Mouse (Mus musculus) liver (tissue): ENCODE data around the gene Ddx39.

Experiments
- DNase-seq: peaks from one replicate; pipeline ENCODE4 v3.0.0-alpha.2; 2020; ENCODE audit warnings: mixed read lengths

Gene Ddx39

DNA sequence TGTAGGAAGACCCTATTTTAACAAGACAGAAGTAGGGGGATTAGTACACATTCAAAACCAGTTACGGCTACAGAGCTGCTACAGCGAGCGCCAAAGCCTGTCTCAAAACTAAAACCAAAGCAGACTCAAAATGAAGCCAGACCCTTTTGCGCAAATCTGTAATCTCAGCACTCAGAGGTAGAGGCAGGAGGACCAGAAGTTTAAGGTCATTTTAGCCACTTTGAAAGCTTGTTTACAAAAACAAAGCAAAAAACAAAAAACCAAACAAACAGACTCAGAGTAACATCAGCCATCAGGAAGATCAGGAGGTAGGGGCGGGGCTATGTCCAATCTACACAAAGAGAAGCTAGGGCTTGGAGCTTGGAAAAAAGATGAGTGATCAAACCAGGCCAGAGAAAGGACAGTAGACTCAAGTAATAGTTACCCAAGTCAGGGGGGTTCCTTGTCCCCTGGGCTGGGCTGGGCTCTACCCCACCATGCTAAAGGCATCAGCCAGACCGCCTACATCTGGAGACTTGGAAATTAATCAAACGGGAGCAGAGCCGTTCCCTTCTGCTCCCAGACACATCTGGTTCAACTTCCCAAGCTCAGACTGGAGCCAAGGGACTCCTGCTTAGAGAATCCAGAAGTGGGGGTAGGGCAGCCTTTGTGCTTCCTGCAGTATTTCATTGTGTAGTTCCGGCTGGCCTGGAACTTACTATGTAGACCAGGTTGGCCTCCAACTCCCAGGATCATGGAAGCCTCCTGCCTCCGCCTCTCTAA, 24.2 kb downstream of the Ddx39 start:
- no peak for DNase-seq

DNA sequence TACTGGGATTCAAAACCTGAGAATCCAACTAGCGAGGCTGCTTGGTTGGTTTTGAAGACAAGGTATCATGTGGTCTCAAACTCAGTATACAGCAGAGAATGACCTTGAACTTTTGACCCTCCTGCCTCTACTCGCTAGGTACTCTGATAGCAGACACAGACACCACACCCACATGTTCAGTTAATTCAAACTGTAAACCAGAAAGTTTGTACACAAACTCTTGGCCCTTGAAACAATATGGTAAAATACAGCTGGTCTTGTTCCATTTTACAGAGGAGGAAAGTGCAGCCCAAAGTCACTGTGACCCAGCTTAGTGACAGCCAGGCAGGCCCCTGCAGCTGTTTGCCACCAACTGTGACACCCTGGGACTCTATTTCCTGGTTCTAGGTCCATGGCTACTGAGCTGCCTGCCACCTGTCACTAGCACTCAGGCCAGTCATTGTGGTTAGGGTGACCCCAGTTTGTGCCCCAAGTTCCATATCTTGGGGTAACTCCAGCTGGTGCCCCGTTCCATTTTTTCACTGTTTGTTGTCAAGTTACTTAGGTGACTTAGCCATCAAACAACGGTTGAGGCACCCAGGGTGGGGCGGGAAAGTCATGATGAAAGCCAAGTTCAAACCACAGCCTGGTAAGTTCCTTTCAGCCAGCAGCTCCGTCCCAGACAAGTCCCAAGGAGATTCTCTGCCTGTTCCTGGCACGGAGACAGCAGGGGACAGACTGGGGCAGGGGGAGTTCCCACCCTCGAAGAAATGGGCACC, 24.9 kb downstream of the Ddx39 start:
- DNase-seq = no peak

DNA sequence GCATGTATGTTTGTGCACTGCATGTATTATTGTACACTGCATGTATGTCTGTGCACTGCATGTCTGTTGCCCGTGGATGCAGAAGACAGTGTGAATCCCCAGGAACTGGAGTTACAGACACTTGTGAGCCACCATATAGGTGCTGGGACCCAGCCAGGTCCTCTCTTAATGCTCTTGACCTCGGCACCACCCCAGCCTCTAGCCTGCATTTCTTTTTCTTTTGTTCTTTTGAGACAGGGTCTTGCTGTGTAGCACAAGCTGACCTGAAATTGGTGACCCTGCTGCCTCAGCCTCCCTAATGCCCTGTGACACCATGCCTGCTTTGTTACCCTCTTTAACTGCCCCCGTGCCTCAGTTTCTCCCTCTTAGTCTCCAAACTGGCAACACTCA, 25.6 kb downstream of the Ddx39 start:
- no peak for DNase-seq

DNA sequence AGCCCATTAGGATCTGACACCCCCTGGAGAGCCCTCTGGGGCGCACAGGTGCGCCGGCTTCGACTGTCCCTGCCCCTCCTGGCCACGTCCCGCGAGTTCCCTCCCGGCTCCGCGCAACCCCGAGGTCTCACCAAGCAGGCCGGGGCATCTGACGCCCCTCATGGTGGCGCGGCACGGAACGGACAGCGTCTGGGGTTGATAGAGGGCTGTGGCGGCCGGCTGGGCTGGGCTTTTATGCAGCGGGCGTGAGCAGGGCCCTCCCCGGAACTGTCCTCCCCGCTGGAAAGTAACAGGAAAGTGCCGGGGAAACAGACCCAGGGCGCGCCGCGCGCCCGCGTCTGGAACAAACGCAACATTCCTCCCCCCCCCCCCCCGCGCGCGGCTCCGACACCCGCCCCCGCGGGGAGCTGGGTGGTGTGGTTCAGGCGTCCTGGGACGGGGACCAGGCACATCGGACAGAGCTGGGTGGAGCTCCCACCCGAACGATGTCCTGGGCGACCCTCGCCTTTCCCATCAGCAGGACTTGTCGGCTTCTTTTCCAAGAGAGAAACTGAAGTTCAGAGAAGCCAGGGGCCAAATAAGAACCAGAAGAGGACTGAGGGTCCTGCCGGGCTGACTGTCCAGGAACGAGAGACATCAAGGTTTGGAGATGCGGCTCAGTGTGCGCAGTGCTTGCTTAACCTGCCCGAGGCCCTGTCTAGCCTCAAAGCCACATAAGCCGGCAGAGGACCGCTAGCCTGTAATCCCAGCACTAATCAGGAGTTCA, 26.2 kb downstream of the Ddx39 start, which contains the start of gene Adgre5:
Gene Adgre5, minus strand, starts transcription at position 351 of the 766 bp plus-strand sequence.
- DNase-seq = peak; percentile 68

DNA sequence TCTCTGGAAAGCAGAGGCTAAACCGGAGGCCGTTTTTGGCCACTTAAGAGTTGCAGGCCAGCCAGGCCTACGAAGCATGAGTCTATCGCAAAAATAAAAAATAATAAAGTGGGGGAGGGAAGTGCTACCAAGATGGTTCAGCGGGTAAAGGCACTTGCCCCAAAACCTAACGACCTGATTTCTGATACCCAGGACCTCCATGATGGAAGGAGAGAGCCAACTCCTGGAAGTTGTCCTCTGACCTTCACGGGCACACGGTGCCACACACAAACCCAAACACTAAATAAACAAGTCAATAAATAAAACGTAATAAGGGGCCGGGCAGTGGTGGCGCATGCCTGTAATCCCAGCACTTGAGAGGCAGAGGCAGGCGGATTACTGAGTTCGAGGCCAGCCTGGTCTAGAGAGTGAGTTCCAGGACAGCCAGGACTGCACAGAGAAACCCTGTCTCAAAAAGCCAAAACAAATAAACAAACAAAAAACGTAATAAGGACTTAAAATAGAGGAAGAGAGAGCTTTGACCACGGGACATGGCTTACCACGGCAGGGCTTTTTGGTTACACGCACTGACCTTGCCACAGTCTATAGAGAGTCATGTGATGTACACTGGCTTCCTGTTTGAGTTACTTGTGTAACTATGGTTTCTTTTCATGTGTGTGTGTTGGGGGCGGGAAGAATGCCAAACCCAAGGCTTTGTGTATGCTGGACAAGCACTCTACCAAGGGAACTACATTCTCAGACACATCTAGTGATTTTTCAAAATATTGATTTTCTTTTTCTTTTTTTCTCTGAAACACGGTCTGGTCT, 27.1 kb downstream of the Ddx39 start:
- DNase-seq = no peak

DNA sequence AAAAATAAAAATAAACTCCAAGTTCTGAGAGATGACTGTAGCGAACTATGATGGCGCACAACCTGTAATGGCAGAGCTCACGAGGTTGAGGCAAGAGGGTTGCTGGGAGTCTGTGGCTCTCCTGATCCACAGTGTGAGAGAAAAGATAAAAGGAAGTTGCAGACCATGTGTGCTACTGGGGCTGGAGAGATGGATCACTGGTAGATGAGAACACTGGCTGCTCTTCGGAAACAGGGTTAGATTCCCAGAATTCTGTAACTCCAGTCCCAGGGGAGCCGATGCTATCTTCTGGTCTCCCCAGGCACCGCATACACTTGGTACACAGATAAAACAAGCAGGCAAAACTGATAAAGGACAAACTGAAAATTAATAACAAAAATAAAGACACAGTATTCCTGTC, 28.0 kb downstream of the Ddx39 start:
- DNase-seq = no peak

DNA sequence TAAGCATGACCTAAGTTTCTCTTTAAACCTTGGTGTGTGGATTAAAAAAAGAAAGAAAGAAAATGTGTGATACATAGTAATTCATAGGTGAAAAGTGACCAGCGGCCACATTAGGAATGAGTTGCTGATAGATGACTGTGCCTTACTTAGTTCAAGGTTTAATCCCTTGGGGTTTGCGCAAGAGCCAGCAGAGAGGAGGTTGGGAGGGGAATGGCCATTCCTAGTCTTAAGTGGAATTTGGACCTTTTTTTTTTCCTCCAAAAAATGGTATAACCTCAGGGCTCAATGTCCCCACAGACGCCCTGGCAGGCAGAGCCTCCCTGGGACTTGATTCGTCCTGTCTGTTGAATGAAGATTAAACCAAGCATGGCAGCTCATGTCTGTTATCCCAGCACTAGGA, 29.1 kb downstream of the Ddx39 start:
- no peak for DNase-seq

DNA sequence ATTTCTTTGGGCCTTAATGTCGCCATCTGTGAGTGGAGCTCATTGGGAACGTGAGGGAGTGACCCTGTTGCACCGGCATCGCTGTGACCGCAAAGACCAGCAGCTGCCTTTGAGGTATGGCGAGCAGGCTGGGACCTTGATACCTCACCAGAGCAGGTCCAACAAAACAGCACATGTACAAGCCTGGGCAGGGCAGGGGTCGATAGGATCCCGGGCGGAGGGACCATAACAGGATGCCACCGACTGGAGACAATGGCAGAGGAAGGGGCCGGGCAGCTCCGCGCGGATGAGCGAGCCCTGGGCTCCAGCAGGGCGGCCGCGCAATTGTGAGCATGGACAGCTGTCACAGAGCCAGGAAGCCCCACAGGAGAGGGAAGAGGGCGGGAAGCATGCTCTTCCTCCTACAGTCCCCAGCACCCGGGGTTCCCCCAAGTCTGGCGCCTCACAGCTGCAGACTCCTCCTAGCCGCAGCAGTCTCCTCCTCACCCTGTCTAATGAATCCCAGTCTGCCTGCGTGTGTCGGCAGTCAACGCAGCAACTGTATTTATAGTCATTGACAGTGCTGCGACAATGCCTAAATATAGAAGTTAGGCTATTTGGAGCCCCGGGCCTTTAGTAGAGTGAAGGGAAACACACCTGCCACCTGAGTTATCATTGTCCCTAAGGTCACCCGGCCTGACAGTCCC, 32.8 kb downstream of the Ddx39 start:
- peak; percentile 50 for DNase-seq

DNA sequence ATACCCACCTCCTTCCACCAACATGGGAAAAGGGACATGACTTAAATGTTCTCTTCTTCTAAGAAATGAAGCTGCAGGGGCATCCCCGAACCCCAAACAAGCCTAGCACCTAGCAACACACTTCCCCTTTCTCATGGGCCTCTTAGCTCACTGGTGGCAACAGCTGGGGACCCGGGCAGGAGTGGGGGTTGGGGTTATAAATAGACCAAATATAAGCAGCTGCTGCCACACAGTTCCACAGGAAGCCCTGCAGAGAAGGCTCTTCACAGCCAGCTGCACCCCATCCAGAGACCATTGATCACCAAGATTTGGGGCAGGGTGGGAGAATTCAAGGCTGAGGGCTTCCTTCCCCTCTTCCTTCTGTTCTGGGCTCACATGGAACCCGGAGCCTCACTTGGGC, 33.7 kb downstream of the Ddx39 start:
- peak; percentile 45 for DNase-seq

DNA sequence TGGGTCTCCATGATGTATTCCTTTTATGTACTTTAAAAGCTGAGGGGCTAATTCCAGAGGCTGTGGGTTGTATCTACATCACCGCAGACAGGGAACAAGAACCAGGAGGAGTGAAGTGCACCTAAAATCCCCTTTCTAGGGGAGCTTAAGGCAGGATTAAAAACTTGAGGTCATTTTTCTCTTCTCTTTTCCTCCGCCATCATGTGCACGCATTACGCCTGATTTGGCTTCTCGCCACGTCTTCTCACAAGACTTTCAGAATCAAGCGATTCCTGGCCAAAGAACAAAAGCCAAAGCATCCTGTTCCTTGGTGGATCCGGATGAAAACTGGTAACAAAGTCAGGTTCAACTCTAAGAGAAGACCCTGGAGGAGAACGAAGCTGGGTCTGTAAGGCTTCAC, 34.3 kb downstream of the Ddx39 start:
- no peak for DNase-seq

DNA sequence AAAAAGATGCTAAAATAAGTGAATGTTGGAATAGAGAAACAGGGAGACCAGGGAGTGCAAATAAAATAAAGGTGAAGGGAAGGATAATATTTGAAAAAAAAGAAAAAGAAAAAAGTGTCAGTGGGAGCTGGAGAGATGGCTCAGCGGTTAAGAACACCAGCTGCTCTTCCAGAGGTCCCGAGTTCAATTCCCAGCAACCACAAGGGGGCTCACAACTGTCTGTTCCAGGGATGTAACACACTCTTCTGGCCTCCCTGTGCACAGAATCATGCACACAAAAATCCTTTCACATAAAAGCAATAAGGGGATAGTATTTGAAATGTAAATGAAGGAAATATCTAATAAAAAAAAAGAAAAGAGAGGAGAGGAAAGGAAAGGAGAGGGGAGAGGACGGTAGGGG, 39.2 kb downstream of the Ddx39 start:
- DNase-seq = no peak

DNA sequence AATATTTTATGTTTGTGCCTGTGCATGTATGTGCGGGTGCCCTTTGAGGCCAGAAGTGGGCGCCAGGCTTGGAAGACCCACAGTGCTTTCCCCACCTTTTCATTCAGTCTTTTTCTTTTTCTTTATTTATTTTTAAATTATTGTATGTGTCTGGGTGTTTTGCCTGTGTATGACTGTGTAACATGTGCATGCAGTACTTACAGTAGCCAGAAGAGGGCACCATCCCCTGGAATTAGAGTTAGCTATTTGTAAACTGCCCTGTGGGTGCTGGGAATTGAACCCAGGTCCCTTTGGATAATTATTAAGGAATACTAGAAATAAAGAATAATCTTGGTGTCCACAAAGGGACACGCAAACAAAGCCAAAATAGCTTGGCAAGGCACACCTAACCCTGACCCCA, 41.3 kb downstream of the Ddx39 start:
- no peak for DNase-seq

DNA sequence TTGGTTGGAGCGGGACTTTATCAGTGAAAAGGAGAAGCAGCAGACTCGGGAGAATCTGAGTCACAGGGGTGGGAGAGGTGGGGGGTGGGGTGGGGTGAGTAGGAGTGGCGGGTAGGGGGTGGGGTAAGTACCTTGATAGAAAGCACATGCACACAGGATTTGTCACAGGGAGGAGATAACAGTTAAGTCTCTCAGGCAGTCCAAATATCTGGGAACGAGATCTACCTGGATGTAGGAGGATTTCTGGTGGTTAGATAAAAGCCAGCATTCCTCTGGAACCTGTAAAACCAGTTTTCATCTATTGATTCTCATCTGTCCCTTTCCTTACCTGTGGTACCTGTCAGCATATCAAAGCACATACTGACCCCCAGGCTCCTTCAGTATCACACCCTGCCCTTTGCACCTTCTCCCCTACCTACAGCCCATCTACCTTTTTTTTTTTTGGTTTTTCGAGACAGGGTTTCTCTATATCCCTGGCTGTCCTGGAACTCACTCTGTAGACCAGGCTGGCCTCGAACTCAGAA, 42.2 kb downstream of the Ddx39 start:
- no peak for DNase-seq

DNA sequence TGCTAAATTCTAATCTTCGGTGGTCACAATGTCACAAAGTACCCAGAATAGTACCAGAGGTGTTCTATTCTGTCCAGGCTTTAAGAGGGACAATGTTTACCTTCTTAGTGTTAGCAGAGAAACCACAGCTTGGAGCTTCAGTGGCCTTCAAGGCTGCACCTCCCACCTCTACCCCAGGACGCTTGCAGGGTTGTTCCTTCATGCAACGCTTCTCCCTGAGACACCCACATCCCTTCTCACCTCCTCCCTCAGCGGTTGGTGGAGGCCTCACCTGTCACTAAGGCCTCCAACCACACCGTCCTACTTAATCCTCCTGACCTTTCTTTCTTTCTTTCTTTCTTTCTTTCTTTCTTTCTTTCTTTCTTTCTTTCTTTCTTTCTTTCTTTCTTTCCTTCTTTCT, 43.3 kb downstream of the Ddx39 start:
- no peak for DNase-seq

DNA sequence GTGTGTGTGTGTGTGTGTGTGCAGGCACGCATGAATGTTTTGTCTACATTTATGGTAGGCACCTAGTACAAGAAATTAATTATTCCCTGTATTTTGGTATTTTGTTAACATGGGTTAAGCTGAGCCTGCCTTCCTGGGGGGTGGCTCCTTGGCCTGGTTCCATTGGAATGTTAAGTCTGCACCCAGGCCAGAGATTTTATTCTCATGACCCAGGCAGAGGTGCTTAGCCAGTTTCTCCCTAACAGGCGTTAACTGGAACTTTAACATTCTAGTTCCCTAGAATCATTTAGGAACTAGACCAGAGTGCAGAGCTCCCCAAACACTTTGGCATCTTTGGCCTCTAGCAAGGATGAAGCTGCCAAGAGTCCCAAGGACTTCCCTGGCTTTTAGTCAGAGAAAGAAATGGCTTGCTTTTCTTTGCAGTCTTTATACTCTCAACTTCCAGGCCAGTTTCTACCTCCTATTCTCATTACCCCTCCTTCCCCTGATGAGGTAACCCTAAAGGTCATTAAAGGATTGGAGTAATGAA, 44.3 kb downstream of the Ddx39 start:
- no peak for DNase-seq

DNA sequence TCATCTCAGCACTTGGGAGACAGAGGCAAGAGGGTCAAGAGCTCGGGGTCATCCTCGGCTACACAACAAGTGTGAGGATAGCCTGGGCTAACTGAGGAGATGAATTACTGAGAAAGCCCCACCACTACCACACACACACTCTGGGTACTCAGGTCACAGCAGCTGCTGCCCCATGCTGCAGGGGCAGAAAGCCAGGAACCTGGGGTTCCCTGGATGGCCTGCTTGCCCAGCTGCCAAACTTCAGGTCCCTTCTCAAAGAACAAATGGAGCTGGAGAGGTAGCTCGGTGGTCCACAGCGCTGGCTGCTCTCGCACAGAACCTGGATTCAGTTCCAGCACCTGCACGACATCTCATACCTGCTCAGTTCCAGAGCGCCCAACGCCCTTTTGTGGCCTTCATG, 49.1 kb downstream of the Ddx39 start:
- DNase-seq = no peak

DNA sequence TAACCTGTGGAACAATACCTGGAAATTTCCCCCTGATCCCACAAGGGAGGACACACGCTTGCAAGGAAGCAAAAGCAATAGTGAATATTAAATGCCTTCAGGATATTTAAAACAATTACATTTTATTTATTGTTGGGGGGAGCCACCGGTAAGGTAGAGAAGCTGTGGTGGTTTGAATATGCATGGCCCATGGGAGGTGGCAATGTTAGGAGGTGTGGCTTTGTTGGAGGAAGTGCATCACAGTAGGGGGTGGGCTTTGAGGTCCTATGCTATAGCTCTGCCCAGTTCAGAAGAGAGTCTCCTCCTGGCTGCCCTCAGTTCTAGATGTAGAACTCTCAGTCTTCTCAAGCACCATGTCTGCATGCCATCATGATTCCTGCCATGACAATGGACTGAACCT, 49.7 kb downstream of the Ddx39 start:
- no peak for DNase-seq

DNA sequence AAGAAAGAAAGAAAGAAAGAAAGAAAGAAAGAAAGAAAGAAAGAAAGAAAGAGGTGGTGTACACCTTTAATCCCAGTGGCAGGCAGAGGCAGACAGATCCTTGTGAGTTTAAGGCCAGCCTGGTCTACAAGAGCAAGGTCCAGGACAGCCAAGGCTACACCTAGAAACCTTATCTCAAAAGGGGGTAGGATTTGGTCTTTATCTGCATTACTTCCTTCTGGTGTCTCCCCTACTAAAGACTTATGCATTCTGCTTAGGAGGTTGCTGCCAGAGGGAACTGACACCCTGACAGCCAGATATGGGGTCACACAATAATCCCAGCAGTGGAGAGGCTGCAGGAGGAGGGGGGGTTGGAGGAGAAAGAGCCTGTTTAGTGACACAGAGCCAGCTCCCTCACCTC, 50.7 kb downstream of the Ddx39 start:
- no peak for DNase-seq

DNA sequence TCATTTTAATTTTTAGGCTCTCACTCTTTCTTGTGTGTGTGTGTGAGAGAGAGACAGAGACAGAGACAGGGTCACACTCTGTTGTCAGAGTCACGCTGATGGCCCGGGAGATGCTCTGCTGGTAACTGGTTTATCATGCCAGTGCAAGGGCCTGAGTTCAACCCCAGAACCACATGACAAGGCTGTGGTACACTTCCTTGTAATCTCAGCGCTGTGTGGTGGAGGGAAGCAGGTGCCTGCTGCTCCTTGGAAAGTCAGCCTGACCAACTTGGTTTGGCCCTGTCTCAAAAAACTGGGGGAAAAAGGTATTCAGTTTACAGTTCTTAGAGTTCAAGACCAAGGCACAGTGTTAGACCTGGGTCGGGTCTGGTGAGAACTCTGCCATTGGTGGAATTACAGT, 52.5 kb downstream of the Ddx39 start:
- no peak for DNase-seq

DNA sequence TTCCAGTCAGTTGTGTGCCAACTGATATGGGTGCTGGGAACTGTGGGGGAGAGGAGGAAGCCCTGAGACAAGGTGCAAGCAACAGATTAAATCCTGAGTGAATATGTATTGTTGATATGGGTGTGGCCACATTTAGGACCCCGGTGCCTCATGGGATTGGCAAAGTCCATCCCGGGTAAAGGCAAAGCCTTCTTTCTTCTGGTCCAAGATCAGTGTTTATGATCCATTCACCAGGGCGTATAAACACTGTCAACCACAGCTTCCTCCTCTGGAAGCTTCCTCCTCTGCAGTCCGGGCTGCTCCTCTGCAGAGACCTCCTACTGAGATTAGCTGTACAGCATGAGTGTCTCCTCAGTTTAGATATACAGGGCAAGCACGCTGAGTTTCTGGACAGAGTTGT, 53.5 kb downstream of the Ddx39 start:
- peak; percentile 22 for DNase-seq

DNA sequence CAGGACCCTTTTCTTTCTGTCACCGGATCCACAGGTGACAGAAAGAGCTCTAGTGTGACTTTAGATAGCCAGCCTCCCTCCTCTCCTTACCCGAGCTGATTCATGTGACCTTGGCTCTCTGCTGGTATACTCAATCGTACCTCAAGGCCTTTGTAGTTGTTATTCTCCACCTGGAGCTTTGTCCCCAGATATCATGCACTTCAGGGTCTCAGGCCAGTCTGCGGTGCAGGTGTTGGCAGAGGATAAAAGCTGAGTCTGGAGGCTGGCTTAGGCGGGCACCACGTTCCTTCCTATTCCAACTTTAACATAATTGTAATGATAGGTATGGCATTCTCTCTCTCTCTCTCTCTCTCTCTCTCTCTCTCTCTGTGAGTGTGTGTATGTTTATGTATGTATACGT, 54.7 kb downstream of the Ddx39 start:
- no peak for DNase-seq

DNA sequence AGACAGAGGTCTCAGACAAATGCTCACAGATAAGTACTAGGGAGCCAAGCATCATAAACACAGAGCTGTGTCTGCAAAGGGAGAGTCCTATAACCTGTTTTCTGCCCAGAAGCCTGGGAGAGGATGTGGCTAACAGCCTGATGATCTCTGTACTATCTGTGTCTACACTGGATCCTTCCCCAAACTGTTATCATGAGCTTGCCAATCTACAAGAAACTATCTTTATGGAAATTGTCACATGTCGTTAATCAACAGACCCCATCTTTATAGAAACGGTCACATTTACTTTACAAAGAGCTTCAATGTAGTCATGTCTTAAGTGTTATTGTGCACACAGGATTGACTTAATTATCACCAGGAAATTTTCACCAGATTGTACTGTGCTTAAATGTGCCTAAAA, 55.7 kb downstream of the Ddx39 start:
- no peak for DNase-seq
